In genomic region chr15:20634593-20634992, GRCm38 (mm10) we compare ENCODE assay signal across 25 mouse cellular contexts. TPM values are rescaled to one million over a fixed set of nuclear protein-coding genes. Genes with fewer than 3 reads are reported as not detected.
DNase-seq lines count a peak whose midpoint lies in the region; ATAC-seq and TF ChIP-seq lines count a peak whose summit lies in the region.
"Had no signal": no experiment of that assay in that cellular context is flagged by ENCODE, and none has a peak within 500 bp of the region (broad histone marks: within the 10 kb centered on the region; RNA-seq: fewer than 3 reads in every experiment).

No protein-coding gene starts in this region.

- no peak overlapping the region for H3K4me3 ChIP-seq in forebrain, postnatal 0 days (ENCODE audit: low read depth, low read length)
- H3K4me3 ChIP-seq in forebrain, embryonic 15.5 days, result no peak overlapping the region
- H3K4me3 ChIP-seq: embryonic facial prominence, embryonic 13.5 days; forebrain, embryonic 12.5 days; gastrocnemius, adult 2 months; heart, embryonic 12.5 days; hindbrain, embryonic 10.5 days; hindbrain, embryonic 15.5 days had no signal

- no peak overlapping the region for H3K27ac ChIP-seq in forebrain, postnatal 0 days (ENCODE audit: low read depth, low read length)
- H3K27ac ChIP-seq in forebrain, embryonic 15.5 days (replicated peaks), result no peak overlapping the region
- H3K27ac ChIP-seq: embryonic facial prominence, embryonic 13.5 days; forebrain, embryonic 12.5 days; gastrocnemius, adult 2 months; hindbrain, embryonic 10.5 days; hindbrain, embryonic 15.5 days had no signal

- intact Hi-C loops in left cerebral cortex, postnatal 36 days (cut with DNase I), result no loop called here

- DNase-seq in forebrain, postnatal 0 days, result peak; percentile 2
- DNase-seq in left cerebral cortex, adult 18-20 months (ENCODE audit: low spot score in 2 of 2), result peak; percentile 22 to 31
- no peak for DNase-seq in left cerebral cortex, postnatal 36 days (ENCODE audit: low spot score in 2 of 2)
- DNase-seq in right cerebral cortex, adult 18-20 months, result peak; percentile 35
- no peak for DNase-seq in right cerebral cortex, postnatal 25 days
- peak; percentile 34 for DNase-seq in telencephalon, adult 2 months (ENCODE audit: low read depth, low spot score)
- DNase-seq: adrenal gland, postnatal 25 days; cerebellum, adult 11 months; cerebellum, adult 8-10 months; cerebellum, postnatal 14 days; gastrocnemius, adult 2 months; gastrocnemius, postnatal 25 days had no signal

- no peak for ATAC-seq in forebrain, postnatal 0 days
- ATAC-seq in forebrain, embryonic 15.5 days (replicated peaks), result no peak
- ATAC-seq: activated CD4-positive, CD25-positive, alpha-beta regulatory T cell, adult 4 months; inflammation-experienced regulatory T-cells, adult 6 months; Patski had no signal

- H3K27me3 ChIP-seq in forebrain, postnatal 0 days (ENCODE audit: insufficient read depth, low read length), result no peaks in the 10 kb centered on the region
- no peaks in the 10 kb centered on the region for H3K27me3 ChIP-seq in forebrain, embryonic 15.5 days
- H3K27me3 ChIP-seq: CH12.LX; embryonic facial prominence, embryonic 13.5 days; forebrain, embryonic 12.5 days; heart, embryonic 12.5 days; hindbrain, embryonic 15.5 days; Patski had no signal

- whole genome bisulfite sequencing in forebrain, postnatal 0 days, result 73% methylated on average over 2 of the region's 2 CpGs
- 68% methylated on average over 2 of the region's 2 CpGs for WGBS in forebrain, embryonic 15.5 days

- no peaks in the 10 kb centered on the region for H3K4me1 ChIP-seq in forebrain, postnatal 0 days (ENCODE audit: insufficient read depth)
- H3K4me1 ChIP-seq in forebrain, embryonic 15.5 days, result no peaks in the 10 kb centered on the region
- H3K4me1 ChIP-seq: embryonic facial prominence, embryonic 13.5 days; forebrain, embryonic 12.5 days; heart, embryonic 12.5 days; hindbrain, embryonic 10.5 days; hindbrain, embryonic 15.5 days had no signal

- no peaks in the 10 kb centered on the region for H3K9me3 ChIP-seq in forebrain, postnatal 0 days (ENCODE audit: low read length)
- H3K9me3 ChIP-seq in forebrain, embryonic 15.5 days, result no peaks in the 10 kb centered on the region
- H3K9me3 ChIP-seq: embryonic facial prominence, embryonic 13.5 days; forebrain, embryonic 12.5 days; heart, embryonic 12.5 days; hindbrain, embryonic 10.5 days; hindbrain, embryonic 15.5 days had no signal

- no peak overlapping the region for H3K4me2 ChIP-seq in forebrain, postnatal 0 days (ENCODE audit: low read depth)
- H3K4me2 ChIP-seq in forebrain, embryonic 15.5 days (replicated peaks), result no peak overlapping the region
- H3K4me2 ChIP-seq: embryonic facial prominence, embryonic 13.5 days; forebrain, embryonic 12.5 days; heart, embryonic 12.5 days; hindbrain, embryonic 15.5 days had no signal

- H3K36me3 ChIP-seq in forebrain, postnatal 0 days (ENCODE audit: insufficient read depth), result no peaks in the 10 kb centered on the region
- no peaks in the 10 kb centered on the region for H3K36me3 ChIP-seq in forebrain, embryonic 15.5 days
- H3K36me3 ChIP-seq: embryonic facial prominence, embryonic 13.5 days; forebrain, embryonic 12.5 days; heart, embryonic 12.5 days; hindbrain, embryonic 10.5 days; hindbrain, embryonic 15.5 days had no signal

- no peak overlapping the region for H3K9ac ChIP-seq in forebrain, postnatal 0 days
- H3K9ac ChIP-seq in forebrain, embryonic 15.5 days (replicated peaks), result no peak overlapping the region
- H3K9ac ChIP-seq: embryonic facial prominence, embryonic 13.5 days; forebrain, embryonic 12.5 days; heart, embryonic 12.5 days; hindbrain, embryonic 15.5 days had no signal

- no peak for TF ChIP-seq CTCF in forebrain, postnatal 0 days (IDR thresholded peaks at IDR 0.05; ENCODE audit: low read depth)

RNA-seq across cellular contexts. Expression of gene Acot10, which starts 32.0 kb away (rescaled TPM):
- 0.10 and 0.15 TPM in 2 replicates for total RNA-seq in forebrain, postnatal 0 days (2014; rRNA removed)
- 0.19 and 0.30 TPM in 2 replicates for polyA plus RNA-seq in forebrain, postnatal 0 days (2015; fragmentation: Nextera tagmentation; extraction: Ambion mirVana)
- polyA plus RNA-seq in forebrain, embryonic 15.5 days (2015; fragmentation: Nextera tagmentation; extraction: Ambion mirVana), result 0.11 and 0.29 TPM in 2 replicates
- total RNA-seq in left cerebral cortex, adult 18-20 months (2021), result not detected
- total RNA-seq in left cerebral cortex, postnatal 36 days (2021), result not detected
- total RNA-seq: adrenal gland, adult 18-20 months; adrenal gland, postnatal 25 days; gastrocnemius, adult 2 months; gastrocnemius, postnatal 25 days; heart, adult 8-10 months; heart, postnatal 25 days had no signal
- polyA plus RNA-seq: forebrain, embryonic 12.5 days; heart, embryonic 12.5 days had no signal

Comparison
In these comparisons a context has a peak if more than half of its experiments do, and no peak if none do; other contexts are left out.
1. DNase-seq: peak in forebrain, postnatal 0 days (single experiment), left cerebral cortex, adult 18-20 months (2 of 2), right cerebral cortex, adult 18-20 months (single experiment) and telencephalon, adult 2 months (single experiment); none in left cerebral cortex, postnatal 36 days (0 of 2) and right cerebral cortex, postnatal 25 days (single experiment).